Mouse (Mus musculus): Measurements from ENCODE around the gene Ocel1. TPM values are rescaled to one million over a fixed set of nuclear protein-coding genes. Genes with fewer than 3 reads are reported as not detected.

Gene Ocel1
- polyA plus RNA-seq, 1 experiment from 2014 or later, result 4.1 TPM

DNA sequence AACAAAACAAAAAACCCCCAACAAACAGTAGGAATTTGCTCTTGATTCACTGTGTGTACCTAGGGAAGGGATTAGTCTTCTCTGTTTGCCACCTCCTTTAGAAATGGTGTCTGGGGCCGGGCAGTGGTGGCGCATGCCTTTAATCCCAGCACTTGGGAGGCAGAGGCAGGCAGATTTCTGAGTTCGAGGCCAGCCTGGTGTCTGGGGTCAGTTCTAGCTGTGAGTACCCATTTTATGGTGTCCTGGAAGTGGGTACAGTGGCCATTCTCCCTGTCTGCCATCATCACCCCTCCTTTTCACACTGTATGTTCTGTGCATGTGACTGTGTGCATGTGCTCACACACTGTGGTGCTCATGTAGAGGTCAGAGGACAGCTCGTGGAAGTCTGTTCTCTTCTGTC, 37.1 kb downstream of the Ocel1 start:
- WGBS, result 89% methylated on average over 4 of the region's 4 CpGs
- Histone ChIP-seq H3K27me3 (no peaks in the 10 kb centered on the region), H3K4me2 (replicated peaks) (no peak overlapping the region), H3K9me3 (no peaks in the 10 kb centered on the region), H3K27ac (no peak overlapping the region), H3K4me3 (no peak overlapping the region), H3K4me1 (peaks cover 16% of the 10 kb centered on the region), H3K9ac (no peak overlapping the region), H3K36me3 (peaks cover 31% of the 10 kb centered on the region)
- no peak for ATAC-seq (ENCODE audit: low FRiP score, low read depth)

DNA sequence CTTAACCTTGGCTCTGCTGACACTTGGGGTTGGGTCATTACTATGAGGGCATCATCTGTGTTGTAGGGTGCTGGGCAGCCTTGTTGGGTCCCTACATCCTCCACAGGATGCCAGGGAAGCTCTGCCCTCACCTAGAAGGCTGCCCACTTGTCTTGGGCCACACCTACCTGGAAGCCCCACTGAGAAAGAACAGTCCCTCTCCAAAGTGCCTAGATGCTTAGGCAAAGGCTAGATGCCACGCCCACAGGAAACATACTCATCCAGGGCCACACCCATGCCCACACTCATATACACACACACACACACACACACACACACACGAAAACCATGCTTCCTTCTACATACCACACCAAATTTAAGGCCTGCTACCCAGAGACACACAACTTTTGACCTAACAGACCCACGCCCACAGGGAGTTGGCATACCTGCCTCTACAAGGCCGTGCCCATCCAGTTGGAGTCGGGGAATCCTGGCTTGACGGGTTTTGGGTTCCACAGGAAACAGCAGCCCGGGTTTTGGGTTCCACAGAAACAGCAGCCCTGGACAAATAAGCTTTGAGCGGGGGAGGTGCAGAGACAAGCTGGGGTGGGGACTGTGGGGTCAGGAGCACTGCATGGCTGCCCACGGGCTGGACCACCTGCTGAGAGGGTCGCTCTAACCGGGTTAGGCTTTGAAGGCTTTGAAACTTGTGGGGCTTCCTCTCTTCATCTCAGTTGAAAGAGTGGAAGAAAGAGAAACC, 40.6 kb downstream of the Ocel1 start:
- H3K4me2 ChIP-seq (replicated peaks), result no peak overlapping the region
- 52% methylated on average over 11 of the region's 11 CpGs for WGBS
- peaks cover 30% of the 10 kb centered on the region for H3K36me3 ChIP-seq
- no peak for ATAC-seq (ENCODE audit: low FRiP score, low read depth)
- H3K9ac ChIP-seq, result no peak overlapping the region
- 0 out of 2 replicates have a peak, but pooled peaks cover 3% of the 10 kb centered on the region for H3K27me3 ChIP-seq
- no peak overlapping the region for H3K27ac ChIP-seq
- no peak overlapping the region for H3K4me3 ChIP-seq
- H3K9me3 ChIP-seq, result no peaks in the 10 kb centered on the region
- peaks cover 10% of the 10 kb centered on the region for H3K4me1 ChIP-seq

DNA sequence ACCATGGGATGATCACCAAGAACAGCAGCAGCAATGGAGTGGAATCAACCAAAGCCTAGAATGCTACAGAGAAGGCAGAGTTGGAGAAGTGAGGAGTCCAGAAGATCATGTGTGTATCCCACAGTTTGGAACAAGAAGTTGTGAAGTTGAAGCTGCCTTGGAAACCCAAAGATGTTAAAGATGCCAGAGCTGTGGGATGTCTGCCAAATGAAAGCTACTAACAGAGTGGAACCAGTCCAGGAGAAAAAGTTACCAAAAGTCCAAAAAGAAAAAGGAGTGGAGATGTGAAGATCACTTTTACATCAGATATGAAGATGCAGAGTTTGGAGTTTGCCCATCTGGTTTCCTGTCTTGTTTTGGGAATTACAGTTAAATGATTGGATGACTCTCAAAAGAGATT, 51.0 kb downstream of the Ocel1 start:
- Histone ChIP-seq H3K9ac (no peak overlapping the region), H3K27ac (no peak overlapping the region), H3K36me3 (no peaks in the 10 kb centered on the region), H3K27me3 (no peaks in the 10 kb centered on the region; the same call in 1 of the 2 replicates), H3K9me3 (no peaks in the 10 kb centered on the region; the same call in none of the 2 replicates), H3K4me1 (no peaks in the 10 kb centered on the region), H3K4me2 (replicated peaks) (no peak overlapping the region), H3K4me3 (no peak overlapping the region)
- ATAC-seq (ENCODE audit: low FRiP score, low read depth), result no peak

Other genes starting within 250 kb of the Ocel1 start
- 24.9 and 27.2 TPM in 2 replicates for gene Myo9b, start 98.6 kb upstream of the Ocel1 start, polyA plus RNA-seq (2015; fragmentation: Nextera tagmentation; extraction: Ambion mirVana)
- 58.2 and 58.3 TPM in 2 replicates for gene Haus8, start 98.4 kb upstream of the Ocel1 start, polyA plus RNA-seq (2015; fragmentation: Nextera tagmentation; extraction: Ambion mirVana)
- 108 and 110 TPM in 2 replicates for gene Use1, start 4.5 kb upstream of the Ocel1 start, polyA plus RNA-seq (2015; fragmentation: Nextera tagmentation; extraction: Ambion mirVana)
- gene Nr2f6, start 10.7 kb downstream of the Ocel1 start, polyA plus RNA-seq (2015; fragmentation: Nextera tagmentation; extraction: Ambion mirVana), result 38.2 and 43.7 TPM in 2 replicates
- 8.1 and 8.2 TPM in 2 replicates for gene Ushbp1, start 24.5 kb downstream of the Ocel1 start, polyA plus RNA-seq (2015; fragmentation: Nextera tagmentation; extraction: Ambion mirVana)
- 93.1 and 99.7 TPM in 2 replicates for gene Babam1, start 25.6 kb downstream of the Ocel1 start, polyA plus RNA-seq (2015; fragmentation: Nextera tagmentation; extraction: Ambion mirVana)
- gene Ankle1, start 34.7 kb downstream of the Ocel1 start, polyA plus RNA-seq (2015; fragmentation: Nextera tagmentation; extraction: Ambion mirVana), result 40.7 and 41.9 TPM in 2 replicates
- gene Abhd8, start 92.4 kb downstream of the Ocel1 start, polyA plus RNA-seq (2015; fragmentation: Nextera tagmentation; extraction: Ambion mirVana), result 75.2 and 75.7 TPM in 2 replicates
- 151 and 152 TPM in 2 replicates for gene Mrpl34, start 93.7 kb downstream of the Ocel1 start, polyA plus RNA-seq (2015; fragmentation: Nextera tagmentation; extraction: Ambion mirVana)
- gene Dda1, start 97.9 kb downstream of the Ocel1 start, polyA plus RNA-seq (2015; fragmentation: Nextera tagmentation; extraction: Ambion mirVana), result 98.8 and 105 TPM in 2 replicates
- 1.5 and 1.7 TPM in 2 replicates for gene Ano8, start 114.7 kb downstream of the Ocel1 start, polyA plus RNA-seq (2015; fragmentation: Nextera tagmentation; extraction: Ambion mirVana)
- gene Gtpbp3, start 116.8 kb downstream of the Ocel1 start, polyA plus RNA-seq (2015; fragmentation: Nextera tagmentation; extraction: Ambion mirVana), result 23.6 and 25.0 TPM in 2 replicates
- gene Plvap, start 140.5 kb downstream of the Ocel1 start, polyA plus RNA-seq (2015; fragmentation: Nextera tagmentation; extraction: Ambion mirVana), result 58.5 and 59.4 TPM in 2 replicates
- gene Ccdc194, start 154.4 kb downstream of the Ocel1 start, polyA plus RNA-seq (2015; fragmentation: Nextera tagmentation; extraction: Ambion mirVana), result 0.41 and 0.78 TPM in 2 replicates
- 21.0 and 22.3 TPM in 2 replicates for gene Bst2, start 166.2 kb downstream of the Ocel1 start, polyA plus RNA-seq (2015; fragmentation: Nextera tagmentation; extraction: Ambion mirVana)
- gene Mvb12a, start 171.6 kb downstream of the Ocel1 start, polyA plus RNA-seq (2015; fragmentation: Nextera tagmentation; extraction: Ambion mirVana), result 80.7 and 83.6 TPM in 2 replicates
- 0.27 and 0.64 TPM in 2 replicates for gene Tmem221, start 187.6 kb downstream of the Ocel1 start, polyA plus RNA-seq (2015; fragmentation: Nextera tagmentation; extraction: Ambion mirVana)
- not detected in 2 replicates for gene Nxnl1, start 195.3 kb downstream of the Ocel1 start, polyA plus RNA-seq (2015; fragmentation: Nextera tagmentation; extraction: Ambion mirVana)
- 52.2 and 52.3 TPM in 2 replicates for gene Slc27a1, start 197.6 kb downstream of the Ocel1 start, polyA plus RNA-seq (2015; fragmentation: Nextera tagmentation; extraction: Ambion mirVana)
- 210 and 212 TPM in 2 replicates for gene Pgls, start 220.9 kb downstream of the Ocel1 start, polyA plus RNA-seq (2015; fragmentation: Nextera tagmentation; extraction: Ambion mirVana)
- gene Fam129c, start 226.3 kb downstream of the Ocel1 start, polyA plus RNA-seq (2015; fragmentation: Nextera tagmentation; extraction: Ambion mirVana), result 4.0 and 5.7 TPM in 2 replicates
- 85.6 and 87.6 TPM in 2 replicates for gene Colgalt1, start 239.7 kb downstream of the Ocel1 start, polyA plus RNA-seq (2015; fragmentation: Nextera tagmentation; extraction: Ambion mirVana)

Data from limb, embryonic 13.5 days (tissue).